In the genomic region with DNA sequence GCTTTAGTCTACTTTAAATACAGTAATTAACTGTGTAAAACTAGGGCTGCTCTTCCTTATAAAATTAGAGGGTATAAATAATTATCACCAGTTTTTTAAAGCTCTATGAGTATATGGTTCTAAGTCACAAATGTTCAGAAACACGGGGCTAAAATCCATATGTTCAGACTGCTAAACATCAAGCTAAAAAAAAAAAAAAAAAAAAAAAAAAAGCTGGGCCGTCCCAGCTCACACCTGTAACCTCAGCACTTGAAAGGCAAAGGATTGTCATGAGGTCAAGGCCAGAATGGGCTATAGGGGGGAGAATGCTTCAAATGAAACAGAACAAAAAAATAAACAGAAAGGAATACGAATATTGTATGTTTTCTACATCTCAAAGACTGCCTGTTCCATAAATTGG, we compare ENCODE assay signal across 7 mouse cellular contexts. TPM values are rescaled to one million over a fixed set of nuclear protein-coding genes. Genes with fewer than 3 reads are reported as not detected.
DNase-seq lines count a peak whose midpoint lies in the region; ATAC-seq and TF ChIP-seq lines count a peak whose summit lies in the region.

No protein-coding gene starts in this region.

- peak overlapping the region; percentile 70 for H3K4me3 ChIP-seq in lung, embryonic 16.5 days (ENCODE audit: low read length)
- H3K4me3 ChIP-seq in forebrain, embryonic 10.5 days, result peak overlapping the region; percentile 62
- H3K4me3 ChIP-seq in limb, embryonic 12.5 days (replicated peaks), result peak overlapping the region; percentile 54
- peak overlapping the region; percentile 83; the same call in 1 of the 2 replicates for H3K4me3 ChIP-seq in small intestine, adult 2 months (ENCODE audit: low read depth, low read length)

- peak overlapping the region; percentile 76 for H3K9ac ChIP-seq in lung, embryonic 16.5 days (ENCODE audit: low read length)
- H3K9ac ChIP-seq in limb, embryonic 12.5 days (replicated peaks), result peak overlapping the region; percentile 54; the same call in 1 of the 2 replicates

- TF ChIP-seq CTCF in small intestine, adult 2 months (IDR thresholded peaks at IDR 0.05; ENCODE audit: extremely low read depth, insufficient read length, insufficient replicate concordance, low read depth, low read length), result no peak

- H3K4me1 ChIP-seq in lung, embryonic 16.5 days (replicated peaks; ENCODE audit: control insufficient read depth, insufficient read depth, low read length), result peaks cover 3% of the 10 kb centered on the region; the same call in 1 of the 2 replicates
- H3K4me1 ChIP-seq in forebrain, embryonic 10.5 days, result peaks cover 19% of the 10 kb centered on the region
- no peaks in the 10 kb centered on the region for H3K4me1 ChIP-seq in limb, embryonic 12.5 days (replicated peaks)
- no peaks in the 10 kb centered on the region for H3K4me1 ChIP-seq in small intestine, adult 2 months (ENCODE audit: control insufficient read depth, insufficient read depth, insufficient read length, low read length)

- no peaks in the 10 kb centered on the region for H3K9me3 ChIP-seq in lung, embryonic 16.5 days (ENCODE audit: control insufficient read depth, low read length)
- no peaks in the 10 kb centered on the region for H3K9me3 ChIP-seq in forebrain, embryonic 10.5 days
- no peaks in the 10 kb centered on the region for H3K9me3 ChIP-seq in limb, embryonic 12.5 days

- no peaks in the 10 kb centered on the region for H3K36me3 ChIP-seq in lung, embryonic 16.5 days (ENCODE audit: control insufficient read depth, insufficient read depth, low read length)
- H3K36me3 ChIP-seq in forebrain, embryonic 10.5 days (replicated peaks), result peaks cover 7% of the 10 kb centered on the region; the same call in 1 of the 2 replicates
- no peaks in the 10 kb centered on the region for H3K36me3 ChIP-seq in limb, embryonic 12.5 days
- H3K36me3 ChIP-seq in small intestine, adult 2 months (ENCODE audit: control insufficient read depth, insufficient read depth, low read length), result no peaks in the 10 kb centered on the region

- no peak for ATAC-seq in lung, embryonic 16.5 days (ENCODE audit: low read depth)
- no peak for ATAC-seq in limb, embryonic 12.5 days (ENCODE audit: insufficient number of reproducible peaks, insufficient read depth, low FRiP score, low TSS enrichment, low read depth)
- ATAC-seq in inflammation-experienced regulatory T-cells, adult 6 months, result no peak

- no peak overlapping the region; the same call in 1 of the 2 replicates for H3K27ac ChIP-seq in lung, embryonic 16.5 days (ENCODE audit: low read length)
- peak overlapping the region; percentile 89; the same call in 1 of the 2 replicates for H3K27ac ChIP-seq in forebrain, embryonic 10.5 days
- H3K27ac ChIP-seq in limb, embryonic 12.5 days, result no peak overlapping the region
- peak overlapping the region; percentile 85 for H3K27ac ChIP-seq in small intestine, adult 2 months (ENCODE audit: insufficient read depth, low read depth, low read length)

- no peak for TF ChIP-seq POLR2A in small intestine, adult 2 months (IDR thresholded peaks at IDR 0.05; ENCODE audit: low read depth, low read length)

- WGBS in lung, embryonic 16.5 days, result 7% methylated on average over 3 of the region's 3 CpGs
- 29% methylated on average over 3 of the region's 3 CpGs for WGBS in forebrain, embryonic 10.5 days
- WGBS in limb, embryonic 12.5 days, result 13% methylated on average over 2 of the region's 3 CpGs
- WGBS in small intestine, adult 2 months, result 7% methylated on average over 3 of the region's 3 CpGs

- peak overlapping the region; percentile 53 for H3K4me2 ChIP-seq in lung, embryonic 16.5 days (ENCODE audit: low read depth, low read length)
- peak overlapping the region; percentile 53 for H3K4me2 ChIP-seq in limb, embryonic 12.5 days

- no peaks in the 10 kb centered on the region for H3K27me3 ChIP-seq in lung, embryonic 16.5 days (ENCODE audit: control insufficient read depth, insufficient read depth, low read depth, low read length)
- H3K27me3 ChIP-seq in forebrain, embryonic 10.5 days (ENCODE audit: poor library complexity, severe bottlenecking), result peaks cover 16% of the 10 kb centered on the region
- peaks cover 6% of the 10 kb centered on the region; the same call in 1 of the 2 replicates for H3K27me3 ChIP-seq in limb, embryonic 12.5 days
- H3K27me3 ChIP-seq in small intestine, adult 2 months (ENCODE audit: control insufficient read depth, insufficient read depth, low read length), result no peaks in the 10 kb centered on the region

- no peak for DNase-seq in lung, postnatal 4 days
- DNase-seq in forebrain, embryonic 10.5 days (ENCODE audit: extremely low spot score, low spot score), result no peak
- no peak for DNase-seq in kidney, postnatal 25 days

RNA-seq across cellular contexts. Expression of a gene that starts 0.9 kb away (rescaled TPM):
- polyA plus RNA-seq in lung, embryonic 16.5 days (2015; fragmentation: Nextera tagmentation; extraction: Ambion mirVana), result 66.9 and 67.0 TPM in 2 replicates
- polyA plus RNA-seq in forebrain, embryonic 10.5 days (2016; fragmentation: Nextera tagmentation; extraction: Ambion mirVana), result 42.2 and 46.3 TPM in 2 replicates
- 62.8 and 63.7 TPM in 2 replicates for polyA plus RNA-seq in limb, embryonic 12.5 days (2016; fragmentation: Nextera tagmentation; extraction: Ambion mirVana)
- polyA plus RNA-seq in small intestine, adult 2 months (2012; rRNA removed), result 1.6 and 2.5 TPM in 2 replicates
- polyA plus RNA-seq in inflammation-experienced regulatory T-cells, adult 6 months (2017; shearing (Covaris generic)), result 10 to 100 TPM; 28.5 to 45.3 (median 29.1) TPM

RNA-seq across cellular contexts. Expression of a gene that starts 4.7 kb away (rescaled TPM):
- 347 and 357 TPM in 2 replicates for polyA plus RNA-seq in lung, embryonic 16.5 days (2015; fragmentation: Nextera tagmentation; extraction: Ambion mirVana)
- polyA plus RNA-seq in forebrain, embryonic 10.5 days (2016; fragmentation: Nextera tagmentation; extraction: Ambion mirVana), result 285 and 325 TPM in 2 replicates
- polyA plus RNA-seq in limb, embryonic 12.5 days (2016; fragmentation: Nextera tagmentation; extraction: Ambion mirVana), result 342 TPM in 2 replicates
- 299 and 339 TPM in 2 replicates for polyA plus RNA-seq in small intestine, adult 2 months (2012; rRNA removed)
- 100 to 1,000 TPM; 180 to 388 (median 345) TPM for polyA plus RNA-seq in inflammation-experienced regulatory T-cells, adult 6 months (2017; shearing (Covaris generic))

RNA-seq across cellular contexts. Expression of a gene that starts 16.3 kb away (rescaled TPM):
- 26.7 and 27.9 TPM in 2 replicates for polyA plus RNA-seq in lung, embryonic 16.5 days (2015; fragmentation: Nextera tagmentation; extraction: Ambion mirVana)
- polyA plus RNA-seq in forebrain, embryonic 10.5 days (2016; fragmentation: Nextera tagmentation; extraction: Ambion mirVana), result 17.9 and 19.2 TPM in 2 replicates
- polyA plus RNA-seq in limb, embryonic 12.5 days (2016; fragmentation: Nextera tagmentation; extraction: Ambion mirVana), result 35.5 and 38.2 TPM in 2 replicates
- 0.67 and 1.0 TPM in 2 replicates for polyA plus RNA-seq in small intestine, adult 2 months (2012; rRNA removed)
- 10 to 100 TPM in 1 of 3 experiments, 1 to 10 TPM in 2; 6.0 to 10.4 (median 9.3) TPM for polyA plus RNA-seq in inflammation-experienced regulatory T-cells, adult 6 months (2017; shearing (Covaris generic))

Comparison
In these comparisons a context has a peak if more than half of its experiments do, and no peak if none do; other contexts are left out.
1. H3K27ac ChIP-seq: peak in forebrain, embryonic 10.5 days (single experiment) and small intestine, adult 2 months (single experiment); none in lung, embryonic 16.5 days (single experiment) and limb, embryonic 12.5 days (single experiment).
2. Peak in every context shown above with its lines, with median percentiles within 50 percentile points of each other: H3K4me3 ChIP-seq.